Mouse (Mus musculus): ENCODE data around the gene Crb3. TPM values are rescaled to one million over a fixed set of nuclear protein-coding genes. Genes with fewer than 3 reads are reported as not detected.

Crb3 gene
- total and polyA plus RNA-seq, 2 experiments from 2014 or later: 3.5 to 8.5 TPM

DNA sequence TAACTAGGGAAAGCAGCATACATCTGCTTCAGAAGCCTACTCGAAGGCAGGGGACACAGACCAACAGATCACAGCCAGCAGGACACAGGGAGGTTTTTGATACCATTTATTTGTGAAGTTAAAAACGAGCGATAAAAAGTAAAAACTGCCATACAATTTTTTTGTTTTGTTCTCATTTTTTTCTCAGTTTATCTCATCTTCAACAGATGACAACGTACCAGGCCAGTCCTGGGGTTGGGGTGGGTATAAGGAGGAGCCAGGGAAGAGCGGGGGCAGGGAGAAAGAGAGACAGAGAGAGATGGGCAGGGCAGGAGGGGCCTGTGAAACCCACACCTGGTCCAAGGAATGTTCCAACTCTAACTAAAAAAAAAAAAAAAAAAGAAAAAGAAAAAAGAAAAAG, 37.9 kb upstream of the Crb3 start:
- no peak for TF ChIP-seq CTCF (IDR thresholded peaks at IDR 0.05)
- no peak overlapping the region for H3K4me3 ChIP-seq (ENCODE audit: low read depth, low read length)
- WGBS: 90% methylated on average over 5 of the region's 5 CpGs

DNA sequence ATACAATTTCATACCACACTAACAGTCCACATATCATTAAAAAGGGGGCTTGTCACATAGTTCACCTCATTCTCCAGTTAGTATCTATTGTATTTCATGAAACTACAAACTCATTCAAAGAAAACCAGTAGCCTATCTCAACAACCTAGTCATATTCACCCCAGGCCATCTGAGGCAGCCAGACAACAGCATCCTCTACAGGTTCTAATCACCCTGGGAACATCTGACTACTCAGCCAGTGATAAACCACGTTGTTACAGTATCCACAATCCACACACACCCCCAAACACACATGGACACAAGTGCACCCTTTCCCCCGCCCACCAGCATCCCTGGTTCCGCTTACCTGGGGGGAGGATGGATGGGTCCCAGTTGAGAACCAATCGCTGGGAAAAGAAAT, 31.4 kb upstream of the Crb3 start:
- no peaks in the 10 kb centered on the region for H3K27me3 ChIP-seq (ENCODE audit: insufficient read depth, low read length)
- H3K4me2 ChIP-seq (ENCODE audit: low read depth, low read length, poor library complexity, severe bottlenecking): no peak overlapping the region
- WGBS: 92% methylated on average over 4 of the region's 4 CpGs
- H3K9ac ChIP-seq (replicated peaks; ENCODE audit: low read length, poor library complexity, severe bottlenecking): no peak overlapping the region
- peaks cover 14% of the 10 kb centered on the region; the same call in 1 of the 2 replicates for H3K4me1 ChIP-seq (ENCODE audit: insufficient read depth, low read length)
- no peak for TF ChIP-seq CTCF (IDR thresholded peaks at IDR 0.05)
- H3K9me3 ChIP-seq (ENCODE audit: low read length): no peaks in the 10 kb centered on the region
- ATAC-seq (ENCODE audit: low FRiP score) (no peak), DNase-seq (ENCODE audit: low spot score) (no peak)
- H3K4me3 ChIP-seq (ENCODE audit: low read depth, low read length): no peak overlapping the region
- peaks cover 51% of the 10 kb centered on the region for H3K36me3 ChIP-seq (ENCODE audit: insufficient read depth, low read length)
- no peak overlapping the region for H3K27ac ChIP-seq (ENCODE audit: low read depth, low read length)

More for the DNA sequence above, 37.9 kb upstream of the Crb3 start:
- DNase-seq (ENCODE audit: low spot score) (no peak), ATAC-seq (ENCODE audit: low FRiP score) (no peak)
- Histone ChIP-seq H3K4me2 (ENCODE audit: low read depth, low read length, poor library complexity, severe bottlenecking) (no peak overlapping the region), H3K9ac (replicated peaks; ENCODE audit: low read length, poor library complexity, severe bottlenecking) (no peak overlapping the region), H3K9me3 (ENCODE audit: low read length) (no peaks in the 10 kb centered on the region), H3K27me3 (ENCODE audit: insufficient read depth, low read length) (no peaks in the 10 kb centered on the region), H3K36me3 (ENCODE audit: insufficient read depth, low read length) (peaks cover 47% of the 10 kb centered on the region), H3K27ac (ENCODE audit: low read depth, low read length) (no peak overlapping the region), H3K4me1 (ENCODE audit: insufficient read depth, low read length) (no peaks in the 10 kb centered on the region)

DNA sequence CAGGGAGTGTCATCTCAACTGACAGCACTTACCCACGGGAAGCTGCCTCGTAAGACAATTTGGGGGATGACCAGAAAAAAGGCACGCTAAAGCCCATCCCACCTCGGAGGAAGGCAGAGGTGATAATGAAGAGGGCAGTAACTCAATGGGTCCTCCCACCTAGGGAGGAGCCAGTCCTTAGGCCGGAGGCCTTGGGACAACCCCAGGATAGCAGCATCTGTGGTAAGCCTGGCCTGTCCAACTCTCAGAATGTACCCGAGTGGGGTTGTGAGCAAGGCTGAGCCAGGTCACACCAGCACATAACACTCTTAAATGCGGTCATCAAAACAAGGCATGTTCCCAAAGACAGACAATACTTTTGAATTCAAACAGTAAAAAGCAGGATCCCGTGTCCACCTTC, 29.2 kb upstream of the Crb3 start:
- peak overlapping the region; percentile 78 for H3K4me2 ChIP-seq (ENCODE audit: low read depth, low read length, poor library complexity, severe bottlenecking)
- 0 out of 2 replicates have a peak overlapping the region, but pooled peaks have one; percentile 99 for H3K9ac ChIP-seq (replicated peaks; ENCODE audit: low read length, poor library complexity, severe bottlenecking)
- 53% methylated on average over 8 of the region's 8 CpGs for WGBS
- H3K27ac ChIP-seq (ENCODE audit: low read depth, low read length): no peak overlapping the region
- ATAC-seq (ENCODE audit: low FRiP score) (no peak), DNase-seq (ENCODE audit: low spot score) (no peak)
- peaks cover 15% of the 10 kb centered on the region; the same call in 1 of the 2 replicates for H3K4me1 ChIP-seq (ENCODE audit: insufficient read depth, low read length)
- H3K9me3 ChIP-seq (ENCODE audit: low read length): no peaks in the 10 kb centered on the region
- peaks cover 29% of the 10 kb centered on the region for H3K36me3 ChIP-seq (ENCODE audit: insufficient read depth, low read length)
- no peak for TF ChIP-seq CTCF (IDR thresholded peaks at IDR 0.05)
- H3K27me3 ChIP-seq (ENCODE audit: insufficient read depth, low read length): no peaks in the 10 kb centered on the region
- peak overlapping the region; percentile 87 for H3K4me3 ChIP-seq (ENCODE audit: low read depth, low read length)

DNA sequence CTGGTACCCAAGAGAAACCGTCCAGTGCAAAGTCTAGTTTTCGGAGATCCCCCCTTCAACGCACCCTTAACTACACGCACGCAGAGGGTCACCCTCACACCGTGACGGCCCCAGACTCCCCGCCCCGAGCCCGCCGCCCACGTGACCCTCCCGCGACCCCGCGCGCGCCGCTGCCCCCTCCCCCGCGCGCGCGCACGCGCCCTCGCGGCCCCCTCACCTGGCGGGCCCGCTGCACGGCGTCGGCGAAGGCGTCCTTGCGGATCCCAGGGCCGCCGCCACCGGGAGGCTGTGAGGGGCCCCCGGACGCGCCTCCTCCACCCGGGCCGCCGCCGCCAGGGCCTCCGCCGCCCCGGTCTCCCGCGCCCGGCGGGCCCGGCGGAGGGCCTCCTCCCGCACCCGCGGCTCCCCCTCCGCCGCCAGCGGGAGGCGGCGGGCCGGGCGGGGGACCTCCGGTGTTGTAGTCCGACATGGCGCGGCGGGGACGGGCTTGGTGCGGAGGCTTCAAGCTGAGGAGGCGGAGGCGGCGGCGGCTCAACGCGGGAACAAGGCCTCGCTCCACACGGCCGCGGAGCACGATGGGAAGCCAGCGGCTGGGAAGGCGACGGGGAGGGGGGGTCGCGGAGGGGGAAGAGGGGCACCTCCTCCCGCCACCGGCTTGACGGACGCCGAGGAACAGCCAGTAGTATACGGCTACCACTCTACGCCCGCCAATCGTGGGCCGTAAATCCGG, 27.8 kb upstream of the Crb3 start, which contains the start of gene Khsrp:
Gene Khsrp (minus strand): TSS at position 592 of the 730 bp plus-strand sequence.
- H3K4me1 ChIP-seq (ENCODE audit: insufficient read depth, low read length): peaks cover 15% of the 10 kb centered on the region; the same call in 1 of the 2 replicates
- H3K4me2 ChIP-seq (ENCODE audit: low read depth, low read length, poor library complexity, severe bottlenecking): peak within 1 kb of the TSS; percentile 78
- no peaks in the 10 kb centered on the region for H3K27me3 ChIP-seq (ENCODE audit: insufficient read depth, low read length)
- no peaks in the 10 kb centered on the region for H3K9me3 ChIP-seq (ENCODE audit: low read length)
- H3K27ac ChIP-seq (ENCODE audit: low read depth, low read length): peak within 1 kb of the TSS; percentile 96
- no peak for ATAC-seq (ENCODE audit: low FRiP score)
- peak within 1 kb of the TSS; percentile 99 for H3K9ac ChIP-seq (replicated peaks; ENCODE audit: low read length, poor library complexity, severe bottlenecking)
- no peak for TF ChIP-seq CTCF (IDR thresholded peaks at IDR 0.05)
- DNase-seq (ENCODE audit: low spot score): peak; percentile 47
- H3K4me3 ChIP-seq (ENCODE audit: low read depth, low read length): peak within 1 kb of the TSS; percentile 87
- peaks cover 16% of the 10 kb centered on the region for H3K36me3 ChIP-seq (ENCODE audit: insufficient read depth, low read length)
- WGBS: under 1% methylated on average over 58 of the region's 99 CpGs

DNA sequence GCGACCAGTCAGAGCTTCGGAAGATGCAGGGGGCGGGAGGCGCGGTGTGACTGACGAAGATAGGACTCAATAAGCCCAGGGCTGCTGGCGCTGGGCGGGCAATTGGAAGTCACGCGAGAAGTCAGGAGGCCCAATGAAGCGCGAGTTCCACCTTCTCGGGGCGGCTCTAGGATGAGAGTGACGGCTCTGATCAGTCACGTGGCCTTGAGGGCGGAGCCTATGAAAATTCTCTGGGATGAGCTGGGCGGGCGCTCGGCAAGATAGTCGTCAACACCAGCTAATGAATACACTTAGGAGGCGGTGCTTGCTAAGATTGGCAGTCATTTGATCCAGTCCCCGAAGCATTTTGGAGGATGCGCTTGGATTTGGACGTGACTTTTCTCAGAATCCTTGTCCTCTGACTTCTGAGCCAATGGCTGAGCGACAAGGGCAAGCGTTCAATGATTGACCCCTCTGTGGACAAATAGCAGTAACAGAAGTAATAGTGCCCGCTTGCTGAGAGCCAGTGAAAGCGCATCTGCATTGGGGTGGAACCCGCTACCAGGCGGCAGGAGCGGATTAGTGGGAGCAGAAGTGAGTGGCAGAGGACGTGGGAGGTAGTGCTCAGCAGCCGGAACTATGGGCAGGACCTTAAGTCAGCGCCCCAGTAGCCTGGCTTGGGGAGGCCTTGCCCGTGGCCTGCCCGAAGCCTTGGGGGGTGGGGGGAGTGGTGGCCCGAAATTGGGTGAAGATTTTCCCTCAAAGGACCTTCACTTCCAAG, 27.1 kb upstream of the Crb3 start:
- H3K9ac ChIP-seq (replicated peaks; ENCODE audit: low read length, poor library complexity, severe bottlenecking): peak overlapping the region; percentile 42; the same call in 1 of the 2 replicates
- under 1% methylated on average over 38 of the region's 38 CpGs for WGBS
- peaks cover 9% of the 10 kb centered on the region for H3K36me3 ChIP-seq (ENCODE audit: insufficient read depth, low read length)
- no peaks in the 10 kb centered on the region for H3K27me3 ChIP-seq (ENCODE audit: insufficient read depth, low read length)
- peak overlapping the region; percentile 87 for H3K4me3 ChIP-seq (ENCODE audit: low read depth, low read length)
- H3K4me2 ChIP-seq (ENCODE audit: low read depth, low read length, poor library complexity, severe bottlenecking): peak overlapping the region; percentile 49
- H3K27ac ChIP-seq (ENCODE audit: low read depth, low read length): peak overlapping the region; percentile 80
- DNase-seq (ENCODE audit: low spot score): peak; percentile 100
- H3K4me1 ChIP-seq (ENCODE audit: insufficient read depth, low read length): peaks cover 15% of the 10 kb centered on the region; the same call in 1 of the 2 replicates
- TF ChIP-seq CTCF (IDR thresholded peaks at IDR 0.05): peak; percentile 43
- ATAC-seq (ENCODE audit: low FRiP score): peak; percentile 98
- no peaks in the 10 kb centered on the region for H3K9me3 ChIP-seq (ENCODE audit: low read length)

Measured in midbrain, postnatal 0 days (tissue).